Mouse (Mus musculus): ENCODE data around the gene Cmc4. TPM values are rescaled to one million over a fixed set of nuclear protein-coding genes. Genes with fewer than 3 reads are reported as not detected.
A peak's percentile ranks its signal among the peaks of the same experiment; 100 is the strongest.

Gene Cmc4
- 13.3 TPM for polyA plus RNA-seq (2021)

GRCm38 (mm10) chrX:75415936-75416785 lies at the start of gene Cmc4, which contains the start of the genes Mtcp1 and Brcc3:
TSS of gene Cmc4 (minus strand) at chrX:75416584.
TSS of gene Mtcp1 (minus strand) at chrX:75416588.
TSS of gene Brcc3 (plus strand) at chrX:75416628.
- in situ Hi-C loops (cut with MboI; ENCODE audit: low pct_unique_long_range_greater_than_20kb), result loop anchor here (25.0 kb wide), 1 partner anchor 979 kb away; the partner anchor contains the start of gene G6pdx
- ATAC-seq (peak; percentile 99), DNase-seq (ENCODE audit: low read depth, low spot score) (peak; percentile 42)
- H3K27me3 ChIP-seq, result peaks cover 47% of the 10 kb centered on the region
- TF ChIP-seq CTCF (IDR thresholded peaks at IDR 0.05), result no peak
- POLR2A ChIA-PET, result interaction anchor here (0.6 kb wide), 1 partner anchor 81 kb away, joined by 3 read pairs; no protein-coding TSS in a partner anchor
- CTCF ChIA-PET, result interaction anchor here (1.0 to 1.5 kb wide), 2 partner anchors 10 to 17 kb away, joined by 3 to 4 read pairs; no protein-coding TSS in a partner anchor

- ChIA-PET POLR2A (no interaction called here), CTCF (no interaction called here)
- DNase-seq (ENCODE audit: low read depth, low spot score) (no peak), ATAC-seq (no peak)
- no peak for TF ChIP-seq CTCF (IDR thresholded peaks at IDR 0.05)
- H3K27me3 ChIP-seq, result peaks cover 42% of the 10 kb centered on the region
- in situ Hi-C loops (cut with MboI; ENCODE audit: low pct_unique_long_range_greater_than_20kb), result no loop called here
Measured at GRCm38 (mm10) chrX:75454597-75454996, 38.2 kb upstream of the Cmc4 start.

- TF ChIP-seq CTCF (IDR thresholded peaks at IDR 0.05), result no peak
- ATAC-seq, result no peak
- in situ Hi-C loops (cut with MboI; ENCODE audit: low pct_unique_long_range_greater_than_20kb), result loop anchor here (25.0 kb wide), 1 partner anchor 972 kb away; the partner anchor contains the start of gene G6pdx
- POLR2A ChIA-PET, result no interaction called here
- CTCF ChIA-PET, result no interaction called here
- peak; percentile 22 for DNase-seq (ENCODE audit: low read depth, low spot score)
- H3K27me3 ChIP-seq, result peaks cover 28% of the 10 kb centered on the region
Measured at GRCm38 (mm10) chrX:75409711-75410110, 6.7 kb downstream of the Cmc4 start.

DNA sequence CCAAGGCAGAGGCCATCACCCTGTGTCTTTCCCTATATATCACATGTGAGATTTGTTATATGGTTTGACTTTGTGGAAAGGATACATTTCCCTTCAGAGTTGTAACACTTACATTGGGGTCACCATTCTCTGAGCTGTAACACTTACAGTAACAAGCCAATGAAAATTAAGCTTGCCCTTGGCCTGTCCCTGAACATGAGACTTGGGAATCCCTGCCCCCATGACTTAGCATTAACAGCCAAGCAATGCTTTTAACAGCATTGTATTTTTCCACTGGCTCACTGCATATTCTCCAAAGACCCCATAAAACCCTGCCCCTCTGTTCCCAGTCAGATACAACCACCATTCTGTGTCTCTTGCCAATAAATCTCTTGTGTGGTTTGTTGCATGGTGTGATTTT lies 13.0 kb downstream of the Cmc4 start:
- H3K27me3 ChIP-seq, result peaks cover 19% of the 10 kb centered on the region
- CTCF ChIA-PET, result no interaction called here
- ATAC-seq (no peak), DNase-seq (ENCODE audit: low read depth, low spot score) (no peak)
- in situ Hi-C loops (cut with MboI; ENCODE audit: low pct_unique_long_range_greater_than_20kb), result loop anchor here (25.0 kb wide), 1 partner anchor 966 kb away; the partner anchor contains the start of gene G6pdx
- POLR2A ChIA-PET, result no interaction called here
- no peak for TF ChIP-seq CTCF (IDR thresholded peaks at IDR 0.05)

DNA sequence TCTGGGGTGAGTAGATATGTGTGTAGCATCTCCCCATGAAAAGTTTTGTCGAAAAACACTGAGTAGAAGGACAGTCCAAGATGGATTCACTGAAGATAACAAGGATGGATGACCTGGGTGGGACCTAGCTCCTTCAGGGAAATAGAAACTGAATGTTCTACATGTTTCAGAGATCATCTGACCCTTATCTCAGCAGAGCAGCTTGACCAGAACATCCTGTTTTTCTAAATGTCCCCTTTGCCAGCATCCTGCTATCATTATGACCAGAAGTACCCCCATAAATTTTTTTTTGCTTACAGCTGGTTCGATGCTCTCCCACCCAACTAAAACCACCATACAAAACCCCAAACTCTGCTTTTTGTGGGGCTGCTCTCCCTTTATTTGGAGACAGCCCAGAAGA lies 13.7 kb downstream of the Cmc4 start:
- DNase-seq (ENCODE audit: low read depth, low spot score) (no peak), ATAC-seq (no peak)
- CTCF ChIA-PET, result no interaction called here
- POLR2A ChIA-PET, result no interaction called here
- in situ Hi-C loops (cut with MboI; ENCODE audit: low pct_unique_long_range_greater_than_20kb), result loop anchor here (25.0 kb wide), 1 partner anchor 965 kb away; the partner anchor contains the start of gene G6pdx
- no peak for TF ChIP-seq CTCF (IDR thresholded peaks at IDR 0.05)
- peaks cover 19% of the 10 kb centered on the region for H3K27me3 ChIP-seq

DNA sequence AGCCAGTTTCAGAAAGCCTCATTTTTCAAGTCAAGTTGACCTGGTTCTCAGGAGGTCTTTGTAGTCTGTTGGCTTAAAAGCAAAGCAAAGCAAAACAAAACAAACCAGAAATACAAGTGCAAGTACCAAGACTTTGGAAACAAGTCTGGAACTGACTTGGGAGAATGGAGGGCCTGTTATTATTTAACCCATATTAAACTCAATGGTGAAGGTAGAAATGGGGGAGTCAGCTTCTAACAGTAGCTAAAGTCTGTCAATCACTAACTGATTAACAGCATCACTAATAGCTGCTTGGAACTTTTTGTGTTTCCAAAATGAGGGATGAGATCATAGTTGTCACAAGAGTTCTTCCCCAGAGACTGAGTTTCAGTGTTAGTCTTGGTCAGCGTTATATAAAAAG lies 16.9 kb downstream of the Cmc4 start:
- in situ Hi-C loops (cut with MboI; ENCODE audit: low pct_unique_long_range_greater_than_20kb), result loop anchor here (25.0 kb wide), 2 partner anchors 287 to 438 kb away; no protein-coding TSS in a partner anchor
- DNase-seq (ENCODE audit: low read depth, low spot score) (no peak), ATAC-seq (no peak)

GRCm38 (mm10) chrX:75382195-75382771 lies 34.1 kb downstream of the Cmc4 start, which contains the start of the genes Fundc2 and F8:
TSS of gene Fundc2 (plus strand) at chrX:75382399.
TSS of gene F8 (minus strand) at chrX:75382615.
- POLR2A ChIA-PET, result interaction anchor here (0.5 to 0.6 kb wide), 2 partner anchors 10 to 180 kb away, joined by 3 read pairs; no protein-coding TSS in a partner anchor
- no peak for TF ChIP-seq CTCF (IDR thresholded peaks at IDR 0.05)
- peaks cover 41% of the 10 kb centered on the region for H3K27me3 ChIP-seq
- CTCF ChIA-PET, result no interaction called here
- in situ Hi-C loops (cut with MboI; ENCODE audit: low pct_unique_long_range_greater_than_20kb), result loop anchor here (25.0 kb wide), 2 partner anchors 270 to 455 kb away; no protein-coding TSS in a partner anchor
- peak; percentile 22 for DNase-seq (ENCODE audit: low read depth, low spot score)
- ATAC-seq, result peak; percentile 88

More for the DNA sequence above, 16.9 kb downstream of the Cmc4 start:
- TF ChIP-seq CTCF (IDR thresholded peaks at IDR 0.05), result no peak
- POLR2A ChIA-PET, result no interaction called here
- CTCF ChIA-PET, result interaction anchor here (1.3 kb wide), 1 partner anchor 16 kb away, joined by 4 read pairs; no protein-coding TSS in a partner anchor
- peaks cover 14% of the 10 kb centered on the region for H3K27me3 ChIP-seq

DNA sequence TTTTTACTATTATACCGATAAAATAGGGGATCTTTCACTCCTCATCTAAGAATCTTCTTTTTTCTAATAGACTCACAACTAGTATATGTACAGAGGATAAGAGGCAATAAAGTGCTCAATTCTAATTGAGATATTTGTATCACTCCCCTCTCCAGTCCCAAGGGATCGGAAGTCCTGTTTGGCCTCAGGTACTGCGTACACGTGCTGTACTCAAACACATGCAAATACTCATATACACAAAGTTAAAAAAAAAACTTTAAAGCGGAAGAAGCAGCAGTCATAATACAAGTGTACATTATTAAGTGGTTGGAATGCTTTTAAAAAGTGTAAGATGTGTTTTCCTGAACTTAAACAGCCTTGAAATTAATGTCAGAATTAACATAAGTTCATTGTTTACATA lies 34.7 kb downstream of the Cmc4 start:
- no peak for ATAC-seq
- CTCF ChIA-PET, result no interaction called here
- in situ Hi-C loops (cut with MboI; ENCODE audit: low pct_unique_long_range_greater_than_20kb), result loop anchor here (25.0 kb wide), 2 partner anchors 269 to 456 kb away; no protein-coding TSS in a partner anchor

DNA sequence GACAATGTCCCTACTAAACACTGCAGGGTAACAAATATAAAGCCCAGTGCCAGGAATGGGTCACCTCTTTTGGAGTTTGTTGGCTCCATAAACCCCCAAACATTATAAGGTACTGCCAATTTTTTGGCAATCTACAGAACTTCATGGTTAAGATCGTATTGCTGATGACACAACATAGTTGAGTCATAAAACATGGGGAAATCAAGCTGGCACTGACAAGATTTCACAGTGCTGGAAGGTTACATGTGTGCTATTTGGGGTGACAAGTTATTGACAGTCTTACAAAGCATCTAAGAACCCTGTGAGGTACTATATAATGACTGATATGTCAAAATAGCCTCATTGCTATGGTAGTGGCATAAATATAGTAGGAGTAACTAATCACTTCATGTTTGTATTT lies 35.2 kb downstream of the Cmc4 start:
- H3K27me3 ChIP-seq, result peaks cover 36% of the 10 kb centered on the region
- no peak for TF ChIP-seq CTCF (IDR thresholded peaks at IDR 0.05)
- ChIA-PET POLR2A (interaction anchor here (0.6 kb wide), 1 partner anchor 437 kb away, joined by 3 read pairs; no protein-coding TSS in a partner anchor), CTCF (no interaction called here)
- in situ Hi-C loops (cut with MboI; ENCODE audit: low pct_unique_long_range_greater_than_20kb), result loop anchor here (25.0 kb wide), 2 partner anchors 269 to 456 kb away; no protein-coding TSS in a partner anchor
- DNase-seq (ENCODE audit: low read depth, low spot score), result no peak
- no peak for ATAC-seq

More for the DNA sequence above, 34.7 kb downstream of the Cmc4 start:
- POLR2A ChIA-PET, result interaction anchor here (0.5 to 0.6 kb wide), 2 partner anchors 9 to 181 kb away, joined by 3 read pairs; no protein-coding TSS in a partner anchor
- TF ChIP-seq CTCF (IDR thresholded peaks at IDR 0.05), result no peak
- no peak for DNase-seq (ENCODE audit: low read depth, low spot score)
- H3K27me3 ChIP-seq, result peaks cover 40% of the 10 kb centered on the region

- POLR2A ChIA-PET, result no interaction called here
- peaks cover 36% of the 10 kb centered on the region for H3K27me3 ChIP-seq
- DNase-seq (ENCODE audit: low read depth, low spot score) (no peak), ATAC-seq (no peak)
- no peak for TF ChIP-seq CTCF (IDR thresholded peaks at IDR 0.05)
- in situ Hi-C loops (cut with MboI; ENCODE audit: low pct_unique_long_range_greater_than_20kb), result loop anchor here (10.0 to 25.0 kb wide), 3 partner anchors 265 to 1492 kb away; no protein-coding TSS in a partner anchor
- CTCF ChIA-PET, result no interaction called here
Measured at GRCm38 (mm10) chrX:75376815-75377214, 39.6 kb downstream of the Cmc4 start.
